Mouse (Mus musculus) midbrain, embryonic 11.5 days (tissue): ENCODE measurements around the gene Sipa1l1. TPM values are rescaled to one million over a fixed set of nuclear protein-coding genes. Genes with fewer than 3 reads are reported as not detected.
A peak's percentile ranks its signal among the peaks of the same experiment; 100 is the strongest.

Experiments
- ATAC-seq: fragments of 200-750 bp; cut with Nextera tagmentation; 2 replicates; pipeline ENCODE4 v1.8.0; 2017; ENCODE audit warnings: moderate TSS enrichment, moderate library complexity; ENCODE audit not compliant: low FRiP score
- DNase-seq: peaks from one replicate; pipeline ENCODE4 v3.0.0; 2015; ENCODE audit warnings: low spot score; ENCODE audit errors: missing footprints
- H3K27ac ChIP-seq: fragments of 300-500 bp; sonication (generic); 2 replicates; pipeline ENCODE4 v1.5.1; 2014; ENCODE audit warnings: low read depth, low read length
- H3K27me3 ChIP-seq: fragments of 300-500 bp; sonication (generic); 2 replicates; pipeline ENCODE4 v1.6.1; 2014; ENCODE audit warnings: mild to moderate bottlenecking, low read length, moderate library complexity, mixed read lengths; ENCODE audit not compliant: control insufficient read depth, insufficient read depth
- H3K36me3 ChIP-seq: fragments of 300-500 bp; sonication (generic); 2 replicates; pipeline ENCODE4 v1.6.1; 2014; ENCODE audit warnings: mild to moderate bottlenecking, low read length, moderate library complexity, mixed read lengths; ENCODE audit not compliant: control insufficient read depth, insufficient read depth
- H3K4me1 ChIP-seq: fragments of 300-500 bp; sonication (generic); 2 replicates; pipeline ENCODE4 v1.6.1; 2014; ENCODE audit warnings: low read length; ENCODE audit not compliant: control insufficient read depth, insufficient read depth
- H3K4me2 ChIP-seq: fragments of 300-500 bp; sonication (generic); 2 replicates; pipeline ENCODE4 v1.6.1; 2014; ENCODE audit warnings: mild to moderate bottlenecking, moderate library complexity
- H3K4me3 ChIP-seq: fragments of 300-500 bp; sonication (generic); 2 replicates; pipeline ENCODE4 v1.5.1; 2014; ENCODE audit warnings: low read depth, low read length
- H3K9ac ChIP-seq: fragments of 300-500 bp; sonication (generic); 2 replicates; pipeline ENCODE4 v1.6.1; 2014; ENCODE audit warnings: low read length
- H3K9me3 ChIP-seq: fragments of 300-500 bp; sonication (generic); 2 replicates; pipeline ENCODE4 v1.6.1; 2016; ENCODE audit warnings: low read length; ENCODE audit not compliant: control insufficient read depth
- WGBS: fragments of 180-500 bp; shearing (Covaris S2); extraction: QIAGEN DNeasy Blood & Tissue Kit; methylation state at CpG from one replicate; pipeline ENCODE4 v1.1.7; 2014; 5-methylcytosine and 5-hydroxymethylcytosine counted together
- polyA plus RNA-seq: library from polyadenylated mRNA; unstranded; fragments of >200 nt; fragmentation: Nextera tagmentation; extraction: Ambion mirVana; gene quantifications from 2 replicates; pipeline ENCODE4 v1.2.1, GENCODE M21; 2014

Sipa1l1 gene
- polyA plus RNA-seq, 1 experiment from 2014 or later, result 24.1 TPM

DNA sequence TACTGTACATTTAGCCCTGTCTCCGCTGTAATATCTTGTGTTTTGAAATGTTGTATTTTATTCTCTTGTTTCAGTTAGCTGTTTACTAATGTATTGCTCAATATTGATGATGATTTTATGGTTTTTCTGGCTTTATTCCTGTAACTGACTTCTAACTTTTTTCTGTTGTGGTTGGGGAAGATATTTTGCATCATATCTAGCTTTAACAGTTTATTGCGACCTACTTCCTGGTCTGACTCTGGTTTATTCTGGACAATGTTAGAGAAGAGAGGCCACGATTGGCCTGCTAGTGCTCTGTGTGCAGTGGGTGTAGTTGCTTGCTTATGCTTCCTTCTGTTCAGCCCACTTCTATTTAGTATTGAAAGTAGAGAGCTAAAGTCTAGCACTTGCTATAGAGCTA lies 77.3 kb downstream of the Sipa1l1 start:
- no peaks in the 10 kb centered on the region for H3K36me3 ChIP-seq
- no peak overlapping the region for H3K4me3 ChIP-seq
- ATAC-seq (no peak), DNase-seq (peak; percentile 35)
- WGBS, result 90% methylated on average over 3 of the region's 3 CpGs
- H3K4me1 ChIP-seq, result no peaks in the 10 kb centered on the region
- H3K27ac ChIP-seq, result no peak overlapping the region
- H3K27me3 ChIP-seq, result no peaks in the 10 kb centered on the region
- no peaks in the 10 kb centered on the region for H3K9me3 ChIP-seq
- no peak overlapping the region for H3K9ac ChIP-seq
- H3K4me2 ChIP-seq, result no peak overlapping the region

DNA sequence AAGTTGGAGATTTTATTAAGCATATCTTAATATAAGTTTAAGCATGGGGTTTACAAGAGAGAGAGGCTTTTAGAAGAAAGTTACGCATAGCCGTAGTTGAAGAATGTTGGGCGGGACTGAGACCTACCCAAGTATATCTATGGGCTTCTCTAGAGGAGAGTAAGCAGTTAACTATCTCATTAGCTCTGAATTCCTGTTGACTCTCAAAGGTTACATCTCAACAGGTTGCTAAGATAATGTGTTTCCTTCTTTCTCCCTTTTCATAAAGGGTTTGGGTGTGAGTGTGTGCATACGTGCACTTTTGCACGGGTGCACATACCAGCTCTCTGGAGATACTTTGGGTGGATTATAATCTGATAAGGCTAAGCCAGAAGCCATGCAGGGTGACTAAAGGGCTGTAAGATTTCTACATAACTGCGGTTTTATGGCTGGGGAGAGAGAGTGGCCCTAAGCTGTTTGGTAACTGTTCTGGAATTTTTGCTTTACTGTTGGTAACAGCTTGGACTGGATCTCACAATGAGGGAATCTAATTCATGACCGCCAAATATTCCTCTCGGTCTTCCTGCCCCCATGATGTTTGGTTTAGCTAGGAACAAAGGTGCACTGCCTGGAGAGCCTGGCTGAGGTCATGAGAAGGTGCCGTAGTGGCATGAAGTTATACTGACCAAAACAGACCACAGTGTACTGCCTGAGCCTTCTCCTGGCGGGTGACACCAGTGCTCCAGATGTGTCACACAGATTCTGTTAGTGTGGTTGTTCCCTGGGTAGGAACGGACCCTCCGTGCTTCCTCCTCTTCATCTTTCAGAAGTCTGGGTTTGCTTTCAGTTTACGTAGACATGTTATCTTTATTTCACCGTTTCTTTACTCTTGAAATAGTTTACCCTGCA lies 78.5 kb downstream of the Sipa1l1 start:
- H3K36me3 ChIP-seq, result no peaks in the 10 kb centered on the region
- no peaks in the 10 kb centered on the region for H3K4me1 ChIP-seq
- DNase-seq, result peak; percentile 81
- ATAC-seq, result no peak
- no peaks in the 10 kb centered on the region for H3K27me3 ChIP-seq
- no peak overlapping the region for H3K4me2 ChIP-seq
- H3K9ac ChIP-seq, result no peak overlapping the region
- no peaks in the 10 kb centered on the region for H3K9me3 ChIP-seq
- H3K4me3 ChIP-seq, result no peak overlapping the region
- 94% methylated on average over 14 of the region's 14 CpGs for WGBS
- no peak overlapping the region for H3K27ac ChIP-seq

DNA sequence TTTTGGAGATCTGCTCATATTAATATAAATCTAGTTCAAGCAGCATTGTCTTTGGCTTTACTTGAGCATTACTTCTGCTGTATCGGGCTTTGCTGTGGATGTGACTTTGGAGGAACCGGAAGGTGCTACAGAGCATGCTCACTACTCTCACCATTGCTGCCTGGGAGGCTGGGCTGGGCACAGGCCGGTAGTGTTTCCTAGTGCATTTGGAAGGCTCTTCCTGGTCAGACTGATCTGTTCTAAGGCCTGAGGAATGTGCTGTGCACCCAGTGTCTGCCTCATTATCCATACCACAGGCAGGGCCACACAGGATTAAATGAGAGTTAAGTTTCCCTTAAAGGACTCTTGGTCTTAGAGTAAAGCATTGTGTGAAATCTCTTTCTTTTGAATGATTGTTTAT lies 79.4 kb downstream of the Sipa1l1 start:
- Histone ChIP-seq H3K27me3 (no peaks in the 10 kb centered on the region), H3K9me3 (no peaks in the 10 kb centered on the region), H3K27ac (no peak overlapping the region), H3K9ac (no peak overlapping the region), H3K36me3 (no peaks in the 10 kb centered on the region), H3K4me1 (no peaks in the 10 kb centered on the region), H3K4me3 (no peak overlapping the region), H3K4me2 (no peak overlapping the region)
- 83% methylated on average over 3 of the region's 3 CpGs for WGBS
- DNase-seq (no peak), ATAC-seq (no peak)

DNA sequence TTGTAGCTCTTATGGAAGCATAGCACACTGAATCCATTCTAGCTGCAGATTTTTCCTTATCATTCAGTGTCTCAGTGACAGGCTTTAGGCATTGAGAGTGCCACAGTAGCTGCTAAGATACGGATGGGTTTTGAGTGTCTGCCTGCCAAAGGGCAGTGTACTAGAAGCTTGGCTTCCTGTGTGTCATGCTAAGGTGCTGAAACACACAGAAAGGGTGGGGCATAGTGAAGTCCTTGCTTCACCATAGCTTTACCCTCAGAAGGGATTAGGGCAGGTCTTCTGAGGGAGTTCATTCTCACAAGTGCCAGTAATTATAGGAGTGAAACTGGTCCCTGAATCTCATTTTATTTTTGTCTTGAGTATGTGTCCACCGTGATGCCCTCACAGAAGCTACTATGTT lies 82.2 kb downstream of the Sipa1l1 start:
- peak; percentile 49 for DNase-seq
- Histone ChIP-seq H3K4me3 (no peak overlapping the region), H3K9me3 (no peaks in the 10 kb centered on the region), H3K4me1 (no peaks in the 10 kb centered on the region), H3K9ac (no peak overlapping the region), H3K4me2 (no peak overlapping the region), H3K36me3 (no peaks in the 10 kb centered on the region), H3K27me3 (no peaks in the 10 kb centered on the region), H3K27ac (no peak overlapping the region)
- 90% methylated on average over 2 of the region's 2 CpGs for WGBS
- no peak for ATAC-seq

DNA sequence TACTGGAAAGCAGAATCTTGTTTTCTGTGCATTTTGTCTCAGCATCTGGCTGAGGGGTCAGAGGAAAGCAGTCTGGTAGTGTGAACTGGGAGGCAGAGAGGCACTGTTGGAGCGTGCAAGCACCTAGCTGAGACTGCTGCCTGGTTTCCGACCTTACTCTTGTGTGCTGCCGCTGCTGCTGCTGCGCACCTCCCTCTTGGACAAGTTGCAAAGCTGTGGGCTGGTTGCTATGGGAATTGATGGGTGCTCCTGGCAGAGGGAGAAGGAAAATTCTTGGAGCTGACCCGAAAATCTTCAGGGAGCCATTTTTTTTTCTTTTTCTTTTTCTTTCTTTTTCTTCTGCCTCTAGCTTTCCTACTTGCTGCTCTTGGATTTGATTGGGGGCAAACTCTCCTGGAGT lies 85.0 kb downstream of the Sipa1l1 start:
- H3K36me3 ChIP-seq, result no peaks in the 10 kb centered on the region
- 92% methylated on average over 5 of the region's 5 CpGs for WGBS
- no peak overlapping the region for H3K4me3 ChIP-seq
- DNase-seq (peak; percentile 23), ATAC-seq (no peak)
- H3K4me2 ChIP-seq, result no peak overlapping the region
- H3K9me3 ChIP-seq, result no peaks in the 10 kb centered on the region
- no peak overlapping the region for H3K27ac ChIP-seq
- no peaks in the 10 kb centered on the region for H3K27me3 ChIP-seq
- no peak overlapping the region for H3K9ac ChIP-seq
- no peaks in the 10 kb centered on the region for H3K4me1 ChIP-seq

DNA sequence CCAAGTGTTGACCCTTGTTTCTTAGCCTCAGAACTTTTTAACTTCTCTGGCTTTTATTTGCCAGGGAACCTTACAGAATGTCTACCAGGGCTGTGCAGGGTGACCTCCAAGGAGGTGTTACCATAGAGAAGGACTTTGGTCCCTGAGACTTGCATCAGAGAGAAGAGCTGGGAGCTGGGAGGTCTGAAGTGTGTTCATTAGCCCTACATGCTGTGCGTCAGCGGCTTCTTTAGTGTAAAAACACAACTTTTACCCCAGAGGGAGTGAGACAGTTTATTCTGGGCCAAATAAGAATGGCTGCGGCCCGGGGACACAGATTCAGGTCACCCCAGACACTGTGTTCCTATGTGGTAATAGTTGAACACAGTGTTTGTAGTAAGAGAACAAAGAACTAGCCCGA lies 86.9 kb downstream of the Sipa1l1 start:
- DNase-seq (no peak), ATAC-seq (no peak)
- Histone ChIP-seq H3K36me3 (no peaks in the 10 kb centered on the region), H3K27ac (no peak overlapping the region), H3K27me3 (no peaks in the 10 kb centered on the region), H3K9me3 (no peaks in the 10 kb centered on the region), H3K4me3 (no peak overlapping the region), H3K4me2 (no peak overlapping the region), H3K9ac (no peak overlapping the region), H3K4me1 (no peaks in the 10 kb centered on the region)
- WGBS, result 85% methylated on average over 5 of the region's 5 CpGs

DNA sequence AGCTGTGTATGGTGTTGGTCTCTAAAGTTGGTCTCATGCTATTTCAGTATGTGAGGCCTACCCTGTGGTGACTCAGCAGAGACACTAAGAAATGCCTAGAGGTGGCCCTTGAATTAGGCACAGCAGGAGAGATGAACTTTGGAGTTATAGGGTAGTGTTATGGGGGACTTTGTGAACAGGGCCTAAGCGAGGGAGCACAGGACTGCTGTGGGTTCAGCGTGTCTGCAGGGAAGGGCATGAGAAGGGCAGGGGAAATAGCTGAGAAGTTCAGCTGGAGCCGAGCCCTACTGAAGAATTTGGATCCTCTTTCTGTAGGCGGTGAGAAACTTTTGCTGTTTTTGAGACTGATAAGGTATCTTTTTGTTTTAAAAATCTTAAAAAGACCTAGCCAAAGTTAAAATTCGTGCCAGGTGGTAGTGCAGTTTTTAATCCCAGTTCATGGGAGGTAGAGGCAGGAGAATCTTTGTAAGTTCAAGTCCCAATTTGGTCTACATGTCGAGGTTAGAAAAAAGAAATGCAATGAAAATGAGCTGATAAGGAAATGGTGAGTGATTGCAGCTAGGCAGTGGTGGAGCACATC lies 87.9 kb downstream of the Sipa1l1 start:
- DNase-seq (no peak), ATAC-seq (no peak)
- Histone ChIP-seq H3K9ac (no peak overlapping the region), H3K27me3 (no peaks in the 10 kb centered on the region), H3K4me3 (no peak overlapping the region), H3K27ac (no peak overlapping the region), H3K4me2 (no peak overlapping the region), H3K9me3 (no peaks in the 10 kb centered on the region), H3K36me3 (no peaks in the 10 kb centered on the region), H3K4me1 (no peaks in the 10 kb centered on the region)
- WGBS, result 86% methylated on average over 6 of the region's 6 CpGs

DNA sequence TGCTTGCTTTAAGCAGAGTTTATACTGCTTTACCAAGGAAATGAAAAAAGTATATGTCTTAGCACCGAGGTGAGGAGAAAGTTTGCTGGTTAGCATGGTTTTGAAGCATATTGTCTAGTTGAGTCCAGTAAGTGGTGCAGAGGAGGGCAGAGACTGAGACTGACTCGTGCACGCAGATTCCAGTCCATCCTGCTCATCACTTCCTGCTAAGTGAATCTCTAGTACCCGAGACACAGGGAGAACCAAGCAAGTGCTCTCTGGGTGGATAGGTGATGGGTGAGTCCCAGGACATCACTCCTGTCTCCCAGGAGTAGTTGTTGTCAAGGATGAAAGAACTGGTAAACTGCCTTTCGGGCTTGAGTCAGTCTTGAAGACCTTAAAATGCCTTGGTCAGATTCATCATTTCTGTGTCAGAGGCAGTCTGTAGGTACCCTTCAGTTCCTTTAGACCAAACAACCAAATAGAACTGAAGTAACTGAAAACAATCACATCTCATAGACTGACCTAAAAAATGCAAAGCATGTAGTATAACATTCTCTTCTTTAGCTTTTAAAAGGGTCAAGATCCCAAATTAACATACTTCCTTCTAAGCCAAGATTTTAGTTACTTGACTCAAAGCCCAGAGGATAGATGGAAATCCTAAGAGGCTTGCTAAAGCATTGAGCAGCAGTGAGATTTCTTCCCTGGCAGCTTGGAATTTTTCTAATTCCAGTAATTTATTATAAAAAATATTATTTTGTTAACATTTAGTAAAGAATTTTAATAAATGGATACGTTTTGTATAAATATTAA lies 89.1 kb downstream of the Sipa1l1 start:
- Histone ChIP-seq H3K27ac (no peak overlapping the region), H3K4me3 (no peak overlapping the region), H3K9ac (no peak overlapping the region), H3K27me3 (no peaks in the 10 kb centered on the region), H3K36me3 (no peaks in the 10 kb centered on the region), H3K9me3 (no peaks in the 10 kb centered on the region), H3K4me2 (no peak overlapping the region), H3K4me1 (no peaks in the 10 kb centered on the region)
- ATAC-seq (no peak), DNase-seq (no peak)
- 92% methylated on average over 6 of the region's 6 CpGs for WGBS

DNA sequence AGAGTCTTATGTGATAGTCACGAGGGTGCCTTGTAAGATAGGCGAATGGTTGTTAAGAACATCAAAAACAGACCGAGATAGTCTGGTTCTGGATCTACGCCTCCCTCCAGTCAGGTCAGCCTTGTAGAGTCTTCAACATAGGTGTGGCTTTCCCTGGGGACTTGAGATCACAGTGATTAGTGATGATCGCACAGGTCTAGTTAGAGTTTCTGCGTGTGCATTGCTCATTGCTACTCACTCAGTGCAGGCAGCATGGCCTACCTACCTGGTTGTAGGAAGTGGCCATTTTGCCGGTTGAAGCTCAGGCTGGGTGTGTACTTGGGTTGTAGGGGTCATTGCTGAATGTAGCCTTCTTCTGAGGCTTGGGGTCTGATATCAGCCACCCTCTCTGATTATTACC lies 94.3 kb downstream of the Sipa1l1 start:
- no peak for ATAC-seq
- Histone ChIP-seq H3K27ac (no peak overlapping the region), H3K27me3 (no peaks in the 10 kb centered on the region), H3K4me2 (no peak overlapping the region), H3K4me3 (no peak overlapping the region), H3K4me1 (no peaks in the 10 kb centered on the region), H3K36me3 (no peaks in the 10 kb centered on the region; the same call in 1 of the 2 replicates), H3K9ac (no peak overlapping the region), H3K9me3 (no peaks in the 10 kb centered on the region)
- no peak for DNase-seq
- WGBS, result 91% methylated on average over 7 of the region's 7 CpGs
